Mouse (Mus musculus): ENCODE data around the gene Foxn4.

GRCm38 (mm10) chr5:114261494-114261893 lies 12.1 kb downstream of the Foxn4 start:
- TF ChIP-seq CTCF (IDR thresholded peaks at IDR 0.05) = no peak
- TF ChIP-seq EP300 (IDR thresholded peaks at IDR 0.05; ENCODE audit: insufficient read depth, low read depth, low read length) = no peak
- no peak for TF ChIP-seq POLR2A (IDR thresholded peaks at IDR 0.05; ENCODE audit: insufficient read depth, low read depth, low read length)

Data from heart, adult 2 months (tissue).